Mouse (Mus musculus) left cerebral cortex, adult 9 months (tissue): ENCODE data around the gene Pou2f1.

Experiments used
- DNase-seq, 2 experiments: peaks; one replicate each; pipeline ENCODE4 v3.0.0; 2022; ENCODE audit warnings: low spot score in 2 of 2

Gene Pou2f1

GRCm38 (mm10) chr1:166002520-166003155, at the start of gene Pou2f1:
Pou2f1 (minus strand) TSS chr1:166002678.
- peak; percentile 93 to 96 for DNase-seq

GRCm38 (mm10) chr1:166049046-166049827, 46.8 kb upstream of the Pou2f1 start:
- no peak for DNase-seq

GRCm38 (mm10) chr1:166048230-166048911, 45.9 kb upstream of the Pou2f1 start:
- DNase-seq, result peak in 1 of 2 experiments; percentile 7

GRCm38 (mm10) chr1:166047505-166048170, 45.2 kb upstream of the Pou2f1 start:
- DNase-seq, result no peak

GRCm38 (mm10) chr1:166045894-166046197, 43.4 kb upstream of the Pou2f1 start:
- no peak for DNase-seq

- no peak for DNase-seq
Observed at GRCm38 (mm10) chr1:166045060-166045893, 42.8 kb upstream of the Pou2f1 start.

GRCm38 (mm10) chr1:166043451-166044149, 41.1 kb upstream of the Pou2f1 start:
- DNase-seq, result peak in 1 of 2 experiments; percentile 50

- DNase-seq, result no peak
Observed at GRCm38 (mm10) chr1:166041501-166041900, 39.0 kb upstream of the Pou2f1 start.

GRCm38 (mm10) chr1:166038731-166039332, 36.4 kb upstream of the Pou2f1 start:
- DNase-seq, result no peak

GRCm38 (mm10) chr1:166035045-166035444, 32.6 kb upstream of the Pou2f1 start:
- no peak for DNase-seq

GRCm38 (mm10) chr1:166031673-166032547, 29.4 kb upstream of the Pou2f1 start:
- DNase-seq, result no peak

GRCm38 (mm10) chr1:166023981-166024380, 21.5 kb upstream of the Pou2f1 start:
- DNase-seq, result no peak

GRCm38 (mm10) chr1:166017203-166017602, 14.7 kb upstream of the Pou2f1 start:
- no peak for DNase-seq

GRCm38 (mm10) chr1:166016306-166016705, 13.8 kb upstream of the Pou2f1 start:
- DNase-seq, result no peak

- DNase-seq, result no peak
Observed at GRCm38 (mm10) chr1:166014530-166014929, 12.1 kb upstream of the Pou2f1 start.

- no peak for DNase-seq
Observed at GRCm38 (mm10) chr1:166010106-166010505, 7.6 kb upstream of the Pou2f1 start.

- no peak for DNase-seq
Observed at GRCm38 (mm10) chr1:166008634-166009350, 6.3 kb upstream of the Pou2f1 start.

- no peak for DNase-seq
Observed at GRCm38 (mm10) chr1:166007026-166007425, 4.5 kb upstream of the Pou2f1 start.
